Mouse (Mus musculus): ENCODE data around the gene Crispld2.

GRCm38 (mm10) chr8:120015916-120016315, 23.7 kb downstream of the Crispld2 start:
- no peak for TF ChIP-seq CTCF (IDR thresholded peaks at IDR 0.05; ENCODE audit: extremely low read depth, insufficient read length, insufficient replicate concordance, low read depth, low read length)
- TF ChIP-seq POLR2A (IDR thresholded peaks at IDR 0.05; ENCODE audit: low read depth, low read length), result no peak
